Mouse (Mus musculus): ENCODE data around the gene Rbms3.

Rbms3 gene

DNA sequence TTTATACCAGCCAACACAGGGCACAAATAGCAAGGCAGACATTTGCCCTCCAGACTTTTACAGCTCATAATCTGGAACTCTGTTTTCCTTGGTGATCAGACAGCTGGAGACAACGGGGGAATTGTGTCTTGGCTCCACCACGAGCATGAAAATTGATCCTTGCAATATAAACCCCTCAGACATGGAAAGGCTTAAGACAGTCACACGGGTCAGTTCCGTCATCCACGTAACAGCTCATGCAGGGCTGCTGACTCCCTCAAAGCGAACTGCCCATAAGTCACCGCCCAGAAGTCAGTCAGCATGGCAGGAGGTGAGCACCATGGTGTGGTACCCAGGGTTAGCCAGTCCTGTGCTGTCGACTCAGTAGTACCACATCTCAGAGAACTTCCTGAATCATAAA lies 794.8 kb downstream of the Rbms3 start:
- no peak for DNase-seq (ENCODE audit: low read depth, low spot score)

DNA sequence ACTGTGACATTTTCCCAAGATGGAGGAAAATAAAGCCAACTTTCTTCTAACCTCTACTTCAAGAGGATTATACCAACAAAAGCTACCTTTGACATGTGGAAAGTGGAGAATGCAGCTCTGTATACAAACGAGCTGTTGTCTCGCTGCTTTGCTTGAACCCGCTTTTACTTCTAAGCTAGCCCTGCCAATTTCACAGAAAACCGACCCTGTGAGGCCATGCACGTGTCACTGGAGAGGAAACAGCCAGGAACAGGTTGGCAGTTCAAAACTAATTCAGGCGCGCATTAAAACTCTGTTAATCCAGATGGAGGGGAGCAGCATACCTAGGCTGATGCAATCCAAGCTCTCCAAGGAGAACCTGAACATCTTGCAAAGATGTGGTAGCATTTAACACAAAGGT lies 796.0 kb downstream of the Rbms3 start:
- DNase-seq (ENCODE audit: low read depth, low spot score): no peak

DNA sequence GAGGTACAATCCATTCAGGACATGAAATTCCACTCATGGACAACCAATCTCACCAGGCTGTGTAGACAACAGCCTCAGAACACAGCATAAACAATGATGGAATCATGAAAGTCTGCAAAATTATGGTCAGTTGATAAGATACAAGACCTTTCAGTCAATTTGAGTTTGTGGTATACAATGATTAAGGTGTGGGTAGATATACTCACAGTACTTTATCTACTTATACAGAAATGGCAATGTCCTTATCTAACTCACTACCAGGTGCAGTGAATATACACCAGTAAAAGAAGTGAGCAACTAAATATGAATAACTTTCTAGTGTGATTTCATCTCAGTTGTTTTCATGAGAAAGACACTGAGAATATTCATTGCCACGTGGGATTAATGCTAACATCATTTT lies 796.9 kb downstream of the Rbms3 start:
- no peak for DNase-seq (ENCODE audit: low read depth, low spot score)

DNA sequence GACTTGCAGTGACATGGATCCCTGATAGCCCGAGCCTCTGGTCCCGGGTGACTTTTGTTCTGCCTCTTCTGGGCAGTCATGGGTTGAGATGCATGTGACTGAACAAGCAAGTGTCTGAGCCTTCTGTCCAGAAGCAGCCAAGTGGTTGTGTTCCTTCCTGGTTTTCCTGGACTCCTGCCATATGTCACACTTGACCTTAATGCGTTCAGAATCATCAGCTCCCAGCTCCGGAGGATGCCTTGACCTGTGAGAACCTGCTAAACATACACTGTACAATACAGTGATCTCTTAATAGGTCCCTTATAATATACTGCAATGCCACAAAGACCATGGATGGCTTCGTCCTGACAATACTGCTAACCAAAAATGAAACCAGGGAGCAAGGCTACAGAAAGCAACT lies 798.3 kb downstream of the Rbms3 start:
- no peak for DNase-seq (ENCODE audit: low read depth, low spot score)

DNA sequence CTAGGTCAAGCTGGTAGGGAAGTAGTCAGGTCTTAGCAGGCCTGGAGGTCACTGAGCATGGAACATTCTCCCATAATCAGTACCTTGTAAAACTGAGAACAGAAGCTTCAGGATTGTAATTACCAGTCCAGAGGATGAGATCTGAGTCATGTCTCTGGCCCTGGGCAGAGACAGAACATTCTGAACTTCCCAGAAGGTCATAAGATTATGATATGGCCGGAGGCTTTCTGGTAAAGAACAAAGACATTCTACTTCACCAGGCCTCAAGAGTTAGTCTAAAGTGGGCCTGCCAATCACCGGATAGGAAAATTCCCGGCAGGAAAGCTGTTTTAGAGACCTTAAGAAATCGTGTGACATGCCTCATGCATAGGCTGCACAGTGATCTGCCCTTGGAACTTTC lies 799.8 kb downstream of the Rbms3 start:
- DNase-seq (ENCODE audit: low read depth, low spot score): no peak

DNA sequence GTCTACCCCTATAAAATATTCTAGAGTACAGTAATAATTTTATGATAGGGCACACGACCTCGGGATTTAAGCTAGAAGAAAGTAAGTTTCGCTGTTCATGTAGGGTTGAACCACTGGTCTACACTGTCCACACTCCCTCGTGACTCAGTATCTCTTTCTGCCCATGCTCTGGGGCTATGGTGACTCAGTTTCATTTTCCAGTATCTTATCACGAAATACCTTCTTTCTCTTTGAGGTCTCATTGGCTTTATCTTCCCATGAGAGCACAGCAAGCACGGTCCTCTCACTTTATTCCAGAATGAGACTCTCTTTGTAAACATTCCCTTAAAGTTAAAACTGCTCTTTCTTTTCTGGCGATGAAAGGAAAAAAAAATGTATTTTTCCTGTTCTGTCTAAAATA lies 808.1 kb downstream of the Rbms3 start:
- DNase-seq (ENCODE audit: low read depth, low spot score): no peak

DNA sequence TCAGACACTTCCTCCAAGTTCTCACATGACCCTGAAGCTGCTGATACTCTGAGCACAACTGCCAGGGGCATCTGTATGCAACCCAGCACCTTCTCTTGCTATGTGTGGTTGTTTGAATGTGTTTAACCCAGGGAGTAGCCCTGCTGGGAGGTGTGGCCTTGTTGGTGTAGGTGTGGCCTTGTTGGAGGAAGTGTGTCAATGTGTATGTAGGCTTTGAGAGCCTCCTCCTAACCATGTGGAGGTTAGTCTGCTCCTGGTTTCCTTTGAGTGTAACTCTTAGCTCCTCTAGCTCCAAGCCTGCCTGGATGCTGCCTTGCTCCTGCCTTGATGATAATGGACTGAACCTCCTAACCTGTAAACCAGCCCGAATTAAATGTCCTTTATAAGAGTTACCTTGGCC lies 812.5 kb downstream of the Rbms3 start:
- DNase-seq (ENCODE audit: low read depth, low spot score): no peak

DNA sequence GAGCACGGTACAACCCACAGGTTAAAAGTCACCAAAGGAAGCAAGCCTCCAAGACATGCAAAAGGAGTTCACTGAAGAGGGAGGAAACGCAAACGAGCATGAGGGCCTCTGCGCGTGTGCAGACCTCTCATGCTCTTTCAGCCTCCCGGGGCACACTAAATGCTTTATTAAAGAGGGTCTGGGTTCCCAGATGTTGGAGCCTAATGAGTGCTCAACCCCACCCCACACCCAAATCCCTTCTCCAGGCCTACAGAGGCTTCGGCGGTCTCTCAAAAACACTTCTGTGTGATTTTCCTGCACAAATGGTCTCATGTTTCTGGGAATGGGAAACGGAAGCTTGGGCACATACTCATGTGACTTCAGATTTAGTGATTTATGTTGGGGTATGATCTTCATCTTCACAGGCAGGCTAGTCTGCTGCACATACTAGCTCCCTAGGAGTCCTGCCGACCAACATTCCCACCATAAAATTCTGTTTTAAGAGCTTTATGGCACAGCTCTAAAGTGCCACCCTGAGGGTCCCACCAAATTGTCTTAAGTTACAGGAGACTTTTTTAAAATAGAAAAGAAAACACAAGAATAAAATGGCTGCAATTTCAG lies 815.1 kb downstream of the Rbms3 start:
- no peak for DNase-seq (ENCODE audit: low read depth, low spot score)

DNA sequence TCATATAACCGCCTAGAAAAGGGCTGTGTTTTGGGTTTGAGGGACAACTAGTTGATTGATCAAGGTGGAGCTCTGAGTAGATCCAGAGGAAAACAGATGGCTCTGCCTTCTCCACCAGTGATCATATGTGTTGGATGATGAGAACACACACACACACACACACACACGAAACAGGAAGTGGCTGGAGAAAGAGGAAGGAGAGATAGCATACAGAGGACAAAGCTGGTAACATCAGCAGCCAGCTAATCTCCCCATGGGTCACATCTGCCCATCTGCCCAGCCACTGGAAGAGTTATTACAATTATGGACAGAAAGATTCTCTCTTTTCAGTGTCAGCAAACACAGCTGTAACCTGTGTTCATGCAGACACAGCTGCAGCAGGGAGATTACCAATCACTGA lies 816.3 kb downstream of the Rbms3 start:
- DNase-seq (ENCODE audit: low read depth, low spot score): no peak

DNA sequence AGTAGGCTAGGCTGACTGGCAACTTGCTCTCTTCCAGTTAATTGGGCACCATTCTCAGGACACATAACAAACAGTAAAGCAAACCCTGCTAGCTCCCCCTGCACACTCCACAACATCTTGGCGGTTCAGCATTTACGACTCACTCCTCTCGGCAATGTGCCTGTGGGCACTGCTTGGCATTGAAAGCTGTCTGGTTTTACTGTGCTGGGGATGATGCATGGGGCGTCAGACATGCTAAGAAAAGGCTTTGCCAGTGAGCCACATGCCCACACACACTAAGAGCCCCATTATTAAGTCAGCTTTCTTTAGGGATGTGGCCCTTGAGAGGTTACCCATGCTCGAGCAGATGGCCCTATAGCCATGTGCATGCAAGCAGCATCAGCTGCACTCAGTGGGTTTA lies 820.5 kb downstream of the Rbms3 start:
- peak; percentile 12 for DNase-seq (ENCODE audit: low read depth, low spot score)

DNA sequence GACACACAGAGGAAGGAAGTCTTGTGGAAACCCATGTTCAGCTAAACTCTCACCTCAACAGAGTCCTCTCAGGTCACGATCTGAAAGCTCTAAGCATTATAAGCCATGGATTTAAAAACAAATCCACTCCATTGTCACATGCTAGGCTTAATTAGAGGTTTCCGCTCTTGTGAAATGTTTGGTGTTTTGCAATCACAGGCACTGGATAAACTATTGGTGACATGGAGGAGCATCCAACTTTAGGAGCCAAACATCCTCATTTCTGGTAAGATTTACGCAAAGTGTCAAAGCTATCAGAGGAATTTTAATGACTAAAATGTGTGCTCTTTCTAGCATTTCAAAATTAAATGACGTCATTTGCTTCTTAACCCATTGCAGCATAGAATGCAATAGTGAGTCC lies 821.3 kb downstream of the Rbms3 start:
- no peak for DNase-seq (ENCODE audit: low read depth, low spot score)

DNA sequence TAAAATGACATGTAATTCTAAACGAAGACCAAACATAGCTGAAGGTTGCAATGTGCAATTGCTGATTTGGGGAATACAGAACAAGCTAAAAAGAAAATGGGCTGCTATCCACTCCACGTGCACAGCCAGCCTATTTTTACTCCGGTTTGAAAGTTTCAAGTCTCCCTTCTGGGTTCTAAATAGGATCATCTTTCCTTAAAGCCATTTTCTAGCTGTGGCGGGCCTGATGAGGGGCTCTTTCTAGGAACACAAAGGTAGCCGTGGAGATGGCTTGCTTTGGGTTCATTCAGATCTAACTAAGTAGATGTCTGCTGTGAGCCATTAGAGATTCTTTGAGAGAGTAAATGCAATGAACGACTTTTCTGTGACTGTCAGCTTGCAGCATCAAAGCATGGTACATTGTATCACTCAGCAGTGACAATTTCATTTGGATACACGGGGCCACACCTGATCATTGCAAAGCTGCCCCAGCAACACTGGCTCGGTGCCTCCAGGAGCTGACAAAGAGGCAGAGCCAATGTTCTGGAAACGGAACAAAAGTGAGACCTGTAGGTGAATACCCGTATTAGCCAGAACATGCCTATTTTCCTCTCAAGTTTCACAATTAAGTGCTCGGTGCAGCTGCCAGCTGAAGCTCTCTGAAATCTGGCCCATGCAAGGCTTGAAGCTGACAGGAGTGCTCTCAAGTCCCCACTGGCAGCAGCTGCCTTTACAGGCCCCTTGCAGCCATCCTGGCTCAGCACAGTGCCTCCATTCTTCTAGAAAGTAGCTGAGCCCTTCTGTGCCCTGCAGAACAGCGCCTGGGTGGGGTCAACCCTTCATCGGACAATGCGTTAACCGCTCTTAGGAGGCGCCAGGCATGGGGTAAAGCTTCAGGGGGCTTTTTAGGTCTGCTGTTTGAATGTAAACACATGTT lies 822.3 kb downstream of the Rbms3 start:
- DNase-seq (ENCODE audit: low read depth, low spot score): peak; percentile 41

DNA sequence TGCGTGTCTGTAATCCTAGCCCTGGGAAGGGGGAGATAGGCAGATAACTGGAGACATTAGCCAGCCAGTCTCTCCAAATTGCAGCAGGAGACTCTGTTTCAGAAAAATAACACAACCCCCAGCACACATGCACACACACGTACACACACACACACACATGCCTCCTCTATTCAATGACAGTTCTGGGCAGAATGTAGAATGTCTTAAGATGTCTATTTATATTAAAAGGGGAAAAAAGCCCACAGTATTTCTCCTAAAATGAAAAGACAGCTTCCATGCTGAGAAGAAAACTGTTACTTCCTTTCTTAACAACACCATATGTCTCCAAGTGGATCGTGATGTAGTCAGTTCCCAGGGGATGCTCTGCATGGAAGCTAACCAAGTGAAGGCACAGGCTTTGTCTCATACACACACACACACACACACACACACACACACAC lies 826.4 kb downstream of the Rbms3 start:
- peak; percentile 39 for DNase-seq (ENCODE audit: low read depth, low spot score)

DNA sequence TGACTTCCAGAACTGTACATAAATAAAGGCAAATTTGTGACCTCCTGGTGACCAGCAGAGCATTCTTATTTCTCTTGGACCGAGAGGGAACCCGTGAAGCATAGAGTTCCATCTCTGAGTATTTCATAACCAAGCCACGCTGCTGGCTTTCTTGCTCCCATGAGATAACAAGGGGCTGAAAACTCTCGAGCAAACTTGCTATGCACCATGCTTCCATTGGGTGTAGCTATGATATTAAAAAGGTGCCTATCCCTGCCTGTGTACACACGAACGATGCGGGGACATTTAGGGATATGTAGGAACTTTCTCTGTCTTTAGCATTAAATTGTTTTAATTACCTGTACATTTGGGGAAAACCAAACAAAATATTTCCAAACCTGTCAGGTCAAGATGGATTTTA lies 827.1 kb downstream of the Rbms3 start:
- peak; percentile 56 for DNase-seq (ENCODE audit: low read depth, low spot score)

DNA sequence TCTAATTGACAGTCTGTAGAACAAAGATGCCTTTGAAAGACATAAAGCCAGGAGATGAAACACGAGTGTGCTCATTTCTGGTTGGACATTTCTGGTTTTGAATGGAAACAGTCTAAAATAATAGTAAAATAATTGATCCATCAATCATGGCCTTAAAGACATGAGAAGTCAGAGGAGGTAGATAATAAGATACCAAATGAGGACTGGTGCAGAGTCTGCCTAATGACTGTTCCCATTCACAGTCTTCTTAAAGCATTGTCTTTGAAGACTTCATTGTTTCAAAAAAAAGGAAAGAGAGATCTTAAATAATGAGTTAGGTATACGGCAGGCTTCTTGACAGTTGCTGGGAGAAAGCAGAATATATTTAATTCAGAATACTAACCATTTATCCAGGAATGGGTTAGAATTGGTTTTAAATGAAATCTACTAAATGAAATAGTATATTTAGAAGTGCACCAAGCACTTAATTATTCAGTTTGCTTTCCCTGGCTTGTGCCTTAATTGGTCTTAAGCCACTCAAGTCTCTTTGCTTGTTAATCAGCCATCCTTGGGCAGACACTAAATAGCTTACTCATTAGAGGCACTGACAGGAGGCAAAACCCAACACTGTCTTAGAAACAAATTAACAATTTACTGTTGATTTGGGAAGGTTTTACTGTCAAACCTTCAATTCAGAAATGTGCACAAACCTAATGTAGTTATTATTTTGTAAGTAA lies 834.3 kb downstream of the Rbms3 start:
- no peak for DNase-seq (ENCODE audit: low read depth, low spot score)

DNA sequence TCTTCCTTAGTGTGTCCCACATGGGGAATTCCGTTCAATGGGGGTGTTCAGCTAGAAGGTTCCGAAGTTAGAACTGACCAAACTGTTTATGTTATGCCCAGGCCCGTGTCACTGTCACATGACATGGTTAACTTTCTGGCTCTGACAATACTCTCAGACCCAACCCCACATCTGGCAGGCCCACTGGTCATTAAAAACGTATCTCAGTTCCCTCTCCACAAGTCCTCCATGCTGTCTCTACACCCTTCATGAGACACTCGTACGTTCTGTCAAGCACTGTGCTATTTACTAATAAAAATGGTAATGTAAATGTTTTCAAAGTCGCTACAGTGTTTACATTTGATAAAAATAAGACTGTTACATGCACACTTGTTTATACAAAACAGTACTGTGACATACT lies 837.9 kb downstream of the Rbms3 start:
- DNase-seq (ENCODE audit: low read depth, low spot score): no peak

DNA sequence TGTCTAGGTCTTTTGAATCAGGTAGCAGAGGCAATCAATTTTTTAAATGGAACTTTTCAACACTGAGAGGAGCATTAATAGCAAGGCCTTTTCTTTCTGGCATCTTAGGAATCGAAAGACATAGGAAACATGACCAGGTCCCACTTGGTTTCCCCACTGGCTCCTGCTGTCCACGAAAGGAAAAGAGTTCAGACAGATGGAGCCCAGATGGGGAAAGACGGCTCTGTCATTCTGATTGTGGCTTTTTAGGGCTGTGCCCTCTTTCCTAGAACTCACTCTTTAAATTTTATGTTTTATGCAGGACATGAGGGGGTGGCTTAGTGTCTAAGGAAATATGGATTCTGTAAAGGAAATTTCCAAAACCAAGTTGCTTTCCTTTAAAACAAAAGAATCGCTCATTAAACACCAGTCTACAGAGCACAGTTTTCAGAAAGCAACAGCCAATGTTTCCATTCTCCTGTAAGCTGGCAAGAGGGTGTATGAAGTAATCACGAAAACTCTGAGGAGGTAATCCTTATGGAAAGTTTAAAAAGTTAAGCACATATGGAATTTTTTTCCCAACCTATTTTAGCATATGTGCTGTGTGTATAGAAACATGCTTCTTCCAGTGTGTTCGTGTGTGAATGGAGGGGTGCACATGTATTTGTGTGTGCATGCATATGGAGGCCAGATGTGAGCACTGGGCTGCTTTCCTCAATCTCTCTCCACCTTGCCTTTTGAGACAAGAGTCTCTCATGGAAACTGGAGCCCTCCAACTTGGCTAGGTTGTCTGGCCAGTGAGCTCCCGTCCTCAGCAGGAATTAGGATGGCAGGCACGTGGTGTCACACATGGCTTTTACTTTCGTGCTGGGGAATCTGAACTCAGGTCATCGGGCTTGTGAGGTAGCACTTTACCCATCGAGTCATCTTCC lies 843.3 kb downstream of the Rbms3 start:
- no peak for DNase-seq (ENCODE audit: low read depth, low spot score)

DNA sequence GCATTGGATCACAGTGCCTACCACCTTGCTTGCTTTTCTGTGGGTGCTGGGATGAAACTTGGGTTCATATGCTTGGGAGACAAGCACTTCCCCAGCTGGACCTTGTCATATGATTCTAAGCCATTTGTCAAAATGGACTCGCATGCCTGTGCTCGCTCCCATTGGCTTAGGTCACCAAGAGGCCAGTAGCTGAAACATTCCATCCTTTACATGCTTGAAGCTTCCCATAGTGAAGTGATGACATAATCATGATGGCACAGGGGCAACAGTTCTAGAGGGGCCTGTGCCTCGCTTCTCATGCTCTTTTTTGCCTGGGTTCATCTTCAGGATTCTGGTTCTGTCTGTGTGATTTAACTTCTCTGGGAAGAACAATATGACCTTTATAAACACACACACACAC lies 857.9 kb downstream of the Rbms3 start:
- no peak for DNase-seq (ENCODE audit: low read depth, low spot score)

DNA sequence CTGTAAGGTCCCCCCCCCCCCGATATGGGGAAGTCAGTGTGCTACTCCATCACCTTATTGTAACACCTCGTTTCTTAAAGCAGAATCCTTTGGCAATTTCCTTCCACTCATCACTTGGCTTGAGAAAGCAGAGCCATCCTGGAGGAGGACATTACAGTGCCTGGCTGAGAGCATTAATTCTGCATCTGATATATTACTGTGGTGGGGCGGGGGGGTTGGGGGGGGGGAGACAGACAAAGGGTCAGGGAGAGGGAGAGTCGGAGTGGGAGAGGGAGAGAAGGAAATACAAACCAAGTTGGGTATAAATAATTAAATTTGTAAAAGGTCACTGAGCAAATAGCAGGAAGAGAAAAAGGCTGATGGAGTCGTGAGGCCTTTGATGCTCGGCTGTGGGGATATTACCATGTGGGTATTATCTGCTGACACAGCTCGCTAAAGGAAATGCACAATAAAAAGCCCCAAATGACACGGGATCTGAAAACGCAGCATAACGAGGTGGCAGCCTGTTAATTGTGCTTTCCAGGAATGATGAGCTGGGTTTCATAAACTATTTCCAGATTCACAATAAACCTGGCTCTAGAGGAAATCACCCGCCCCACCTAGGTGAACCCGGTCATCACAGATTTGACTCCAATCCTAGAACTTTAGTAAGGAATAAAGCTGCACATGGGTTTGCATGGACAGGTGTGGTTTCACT lies 860.2 kb downstream of the Rbms3 start:
- DNase-seq (ENCODE audit: low read depth, low spot score): no peak

DNA sequence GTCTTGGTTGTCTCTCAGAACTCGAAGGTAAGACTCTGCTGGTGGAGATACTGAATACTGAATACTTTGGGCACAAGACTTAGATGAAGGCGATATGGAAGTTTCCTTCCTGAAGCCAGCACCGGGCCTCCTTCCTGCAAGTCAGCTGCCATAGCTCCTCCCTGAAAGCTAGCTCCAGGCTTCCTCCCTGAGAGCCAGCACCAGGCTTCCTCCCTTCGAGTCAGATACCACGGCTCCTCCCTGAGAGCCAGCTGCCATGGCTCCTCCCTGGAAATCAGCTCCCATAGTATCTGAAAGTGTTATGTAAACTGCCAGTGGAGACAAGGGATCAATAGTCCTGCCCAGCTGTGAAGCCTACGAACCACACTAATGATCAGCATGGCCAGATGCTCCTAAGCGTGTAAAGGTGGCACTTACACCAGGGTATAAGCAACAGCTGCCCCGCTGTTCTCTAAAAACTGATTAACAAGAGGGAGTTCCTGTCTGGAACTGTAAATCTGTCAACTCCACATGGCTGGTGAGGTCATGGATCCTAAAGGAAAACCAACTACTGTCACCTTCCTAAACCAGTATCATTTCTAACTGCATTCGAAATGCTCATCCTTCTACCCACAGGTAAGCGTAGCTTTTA lies 867.2 kb downstream of the Rbms3 start:
- no peak for DNase-seq (ENCODE audit: low read depth, low spot score)
